ENCODE assay signal across 17 mouse cellular contexts in genomic region chr6:83501524-83502310, GRCm38 (mm10). TPM values are rescaled to one million over a fixed set of nuclear protein-coding genes. Genes with fewer than 3 reads are reported as not detected.
DNase-seq lines count a peak whose midpoint lies in the region; ATAC-seq and TF ChIP-seq lines count a peak whose summit lies in the region.
"Had no signal": no experiment of that assay in that cellular context is flagged by ENCODE, and none has a peak within 500 bp of the region (broad histone marks: within the 10 kb centered on the region; RNA-seq: fewer than 3 reads in every experiment).

No protein-coding gene starts in this region.

- H3K9me3 ChIP-seq in heart, embryonic 13.5 days = 0 out of 2 replicates have a peak, but pooled peaks cover 3% of the 10 kb centered on the region
- H3K9me3 ChIP-seq in stomach, embryonic 16.5 days (replicated peaks; ENCODE audit: control insufficient read depth, low read length) = no peaks in the 10 kb centered on the region
- H3K9me3 ChIP-seq: G1E; hindbrain, embryonic 12.5 days; limb, embryonic 15.5 days; neural tube, embryonic 13.5 days had no signal

- H3K4me2 ChIP-seq in heart, embryonic 13.5 days = no peak overlapping the region
- no peak overlapping the region for H3K4me2 ChIP-seq in stomach, embryonic 16.5 days (ENCODE audit: low read depth, low read length)
- H3K4me2 ChIP-seq: forebrain, embryonic 13.5 days; hindbrain, embryonic 12.5 days; limb, embryonic 15.5 days; neural tube, embryonic 13.5 days had no signal

- H3K4me3 ChIP-seq in heart, embryonic 13.5 days = no peak overlapping the region
- no peak overlapping the region for H3K4me3 ChIP-seq in left cerebral cortex, adult 2 months
- H3K4me3 ChIP-seq in brown adipose tissue, adult 24 weeks (ENCODE audit: insufficient read depth, low read depth, low read length) = no peak overlapping the region
- H3K4me3 ChIP-seq in stomach, embryonic 16.5 days (replicated peaks; ENCODE audit: low read length) = no peak overlapping the region
- H3K4me3 ChIP-seq: forebrain, embryonic 13.5 days; hindbrain, embryonic 12.5 days; limb, embryonic 15.5 days; neural tube, embryonic 13.5 days had no signal

- ATAC-seq in heart, embryonic 13.5 days (ENCODE audit: extremely low read depth, insufficient number of reproducible peaks, low FRiP score, low TSS enrichment) = no peak
- ATAC-seq in stomach, embryonic 16.5 days (ENCODE audit: insufficient read depth, low FRiP score) = no peak
- ATAC-seq in monocyte, adult 5-6 weeks (replicated peaks; ENCODE audit: insufficient number of reproducible peaks, low FRiP score, low TSS enrichment, poor library complexity, severe bottlenecking) = no peak
- ATAC-seq: forebrain, embryonic 13.5 days had no signal

- intact Hi-C loops in left cerebral cortex, adult 2 months (cut with DNase I) = no loop called here

- no peak for DNase-seq in heart, adult 9 months (ENCODE audit: low spot score in 2 of 2)
- DNase-seq in left cerebral cortex, adult 2 months (ENCODE audit: extremely low spot score in 1 of 2, low spot score in 2 of 2) = no peak
- no peak for DNase-seq in left cerebral cortex, adult 11 months (ENCODE audit: low spot score)
- DNase-seq: adrenal gland, adult 8-10 months; kidney, adult 8-10 months; right cerebral cortex, postnatal 4 days; thymus, postnatal 25 days had no signal

- WGBS in heart, embryonic 13.5 days = 56% methylated on average over 9 of the region's 9 CpGs
- 56% methylated on average over 9 of the region's 9 CpGs for WGBS in stomach, embryonic 16.5 days

- H3K9ac ChIP-seq in heart, embryonic 13.5 days = peak overlapping the region; percentile 8; the same call in 1 of the 2 replicates
- peak overlapping the region; percentile 5; the same call in 1 of the 2 replicates for H3K9ac ChIP-seq in stomach, embryonic 16.5 days (ENCODE audit: low read length)
- H3K9ac ChIP-seq: forebrain, embryonic 13.5 days; hindbrain, embryonic 12.5 days; limb, embryonic 15.5 days; neural tube, embryonic 13.5 days had no signal

- TF ChIP-seq CTCF in left cerebral cortex, adult 2 months (IDR thresholded peaks at IDR 0.05) = no peak

- H3K27me3 ChIP-seq in heart, embryonic 13.5 days (replicated peaks) = no peaks in the 10 kb centered on the region
- H3K27me3 ChIP-seq in stomach, embryonic 16.5 days (ENCODE audit: control insufficient read depth, insufficient read depth, low read length) = no peaks in the 10 kb centered on the region
- H3K27me3 ChIP-seq: forebrain, embryonic 13.5 days; hindbrain, embryonic 12.5 days; limb, embryonic 15.5 days; neural tube, embryonic 13.5 days had no signal

- peaks cover 11% of the 10 kb centered on the region for H3K36me3 ChIP-seq in heart, embryonic 13.5 days
- H3K36me3 ChIP-seq in stomach, embryonic 16.5 days (ENCODE audit: control insufficient read depth, insufficient read depth, low read length) = no peaks in the 10 kb centered on the region

- peak overlapping the region; percentile 1; the same call in 1 of the 2 replicates for H3K27ac ChIP-seq in heart, embryonic 13.5 days (replicated peaks)
- peak overlapping the region; percentile 67 for H3K27ac ChIP-seq in left cerebral cortex, adult 2 months
- H3K27ac ChIP-seq in brown adipose tissue, adult 24 weeks (replicated peaks; ENCODE audit: low read depth, low read length) = peak overlapping the region; percentile 63; the same call in 1 of the 2 replicates
- peak overlapping the region; percentile 83 for H3K27ac ChIP-seq in stomach, embryonic 16.5 days (ENCODE audit: low read length)
- H3K27ac ChIP-seq: forebrain, embryonic 13.5 days; hindbrain, embryonic 12.5 days; limb, embryonic 15.5 days; neural tube, embryonic 13.5 days had no signal

- H3K4me1 ChIP-seq in heart, embryonic 13.5 days = peaks cover 34% of the 10 kb centered on the region
- H3K4me1 ChIP-seq in brown adipose tissue, adult 24 weeks (ENCODE audit: control insufficient read depth, insufficient read depth, insufficient read length, low read length) = peaks cover 29% of the 10 kb centered on the region
- peaks cover 12% of the 10 kb centered on the region for H3K4me1 ChIP-seq in stomach, embryonic 16.5 days (ENCODE audit: control insufficient read depth, insufficient read depth, low read length)

RNA-seq across cellular contexts. Expression of gene Dguok, which starts 5.1 kb away (rescaled TPM):
- polyA plus RNA-seq in heart, embryonic 13.5 days (2015; fragmentation: Nextera tagmentation; extraction: Ambion mirVana) = 54.0 and 55.2 TPM in 2 replicates
- total RNA-seq in left cerebral cortex, adult 2 months (2021) = 10 to 100 TPM; 25.2 to 31.0 TPM
- polyA plus RNA-seq in brown adipose tissue, adult 24 weeks (2012; ENCODE audit: insufficient read depth, insufficient read length, missing spikeins) = 33.1 and 34.8 TPM in 2 replicates
- polyA plus RNA-seq in stomach, embryonic 16.5 days (2015; fragmentation: Nextera tagmentation; extraction: Ambion mirVana) = 69.5 and 79.1 TPM in 2 replicates
- total RNA-seq in monocyte, adult 5-6 weeks (2017) = 32.4 to 79.2 TPM (median 44.1 TPM) in 3 replicates

RNA-seq across cellular contexts. Expression of gene Actg2, which starts 34.3 kb away (rescaled TPM):
- 15.2 and 20.7 TPM in 2 replicates for polyA plus RNA-seq in heart, embryonic 13.5 days (2015; fragmentation: Nextera tagmentation; extraction: Ambion mirVana)
- total RNA-seq in left cerebral cortex, adult 2 months (2021) = not detected
- polyA plus RNA-seq in brown adipose tissue, adult 24 weeks (2012; ENCODE audit: insufficient read depth, insufficient read length, missing spikeins) = 1.3 and 1.9 TPM in 2 replicates
- 1,788 and 2,212 TPM in 2 replicates for polyA plus RNA-seq in stomach, embryonic 16.5 days (2015; fragmentation: Nextera tagmentation; extraction: Ambion mirVana)
- total RNA-seq in monocyte, adult 5-6 weeks (2017) = 0.97 TPM in 1 of 3 replicates, not detected in the others
- total RNA-seq: layer of hippocampus, adult 8-10 months had no signal
- polyA plus RNA-seq: G1E had no signal

RNA-seq across cellular contexts. Expression of gene Tet3, which starts 42.8 kb away (rescaled TPM):
- 27.7 and 30.6 TPM in 2 replicates for polyA plus RNA-seq in heart, embryonic 13.5 days (2015; fragmentation: Nextera tagmentation; extraction: Ambion mirVana)
- total RNA-seq in left cerebral cortex, adult 2 months (2021) = 10 to 100 TPM; 74.6 to 90.0 TPM
- polyA plus RNA-seq in brown adipose tissue, adult 24 weeks (2012; ENCODE audit: insufficient read depth, insufficient read length, missing spikeins) = 5.0 and 7.0 TPM in 2 replicates
- polyA plus RNA-seq in stomach, embryonic 16.5 days (2015; fragmentation: Nextera tagmentation; extraction: Ambion mirVana) = 34.5 and 44.2 TPM in 2 replicates
- 11.6 to 26.4 TPM (median 11.9 TPM) in 3 replicates for total RNA-seq in monocyte, adult 5-6 weeks (2017)

Comparison
In these comparisons a context has a peak if more than half of its experiments do, and no peak if none do; other contexts are left out.
1. H3K27ac ChIP-seq: peak in every context shown above with its lines; median percentile 83 in stomach, embryonic 16.5 days; 67 in left cerebral cortex, adult 2 months; 63 in brown adipose tissue, adult 24 weeks; 1 in heart, embryonic 13.5 days.
2. RNA of gene Actg2, which starts 34.3 kb away (polyA plus RNA-seq): 1,788 to 2,212 TPM in stomach, embryonic 16.5 days; 15.2 to 20.7 TPM in heart, embryonic 13.5 days and 1.3 to 1.9 TPM in brown adipose tissue, adult 24 weeks; every median in the first group is over 10 times any median in the second.